Mouse (Mus musculus): Measurements from ENCODE around the gene Dhx9.
"Not testable (repeated sequence)": the region's sequence is repeated elsewhere in the genome, so short reads cannot be mapped to it uniquely, and the experiment has no call there.

Dhx9 gene

GRCm38 (mm10) chr1:153414114-153414723, 73.2 kb downstream of the Dhx9 start:
- ChIA-PET POLR2A (interaction anchor here (0.5 to 3.4 kb wide), 68 partner anchors 10 to 648 kb away, joined by 3 to 77 read pairs (median 4); partner anchors contain the start of genes Shcbp1l (in 4 of the 4), Arpc5 (in 1 of the 4), Dhx9 (in 1 of the 4) and Lamc1 (in 1 of the 4)), CTCF (interaction anchor here in 1 of 4 experiments (1.6 kb wide), 1 partner anchor 624 kb away, joined by 4 read pairs; no protein-coding TSS in a partner anchor)

GRCm38 (mm10) chr1:153413397-153414020, 74.0 kb downstream of the Dhx9 start:
- POLR2A ChIA-PET = interaction anchor here (0.5 to 3.4 kb wide), 59 partner anchors 9 to 598 kb away, joined by 3 to 77 read pairs (median 4); partner anchors contain the start of genes Shcbp1l (in 4 of the 4), Lamc1 (in 1 of the 4), Npl (in 1 of the 4) and Rnasel (in 1 of the 4)
- CTCF ChIA-PET = interaction anchor here in 1 of 4 experiments (1.6 kb wide), 1 partner anchor 624 kb away, joined by 4 read pairs; no protein-coding TSS in a partner anchor

GRCm38 (mm10) chr1:153412663-153413396, 74.6 kb downstream of the Dhx9 start:
- CTCF ChIA-PET = not testable (repeated sequence)
- POLR2A ChIA-PET = interaction anchor here in 3 of 4 experiments (0.6 to 3.2 kb wide), 5 partner anchors 11 to 321 kb away, joined by 3 to 19 read pairs (median 8); no protein-coding TSS in a partner anchor

GRCm38 (mm10) chr1:153411723-153412122, 75.7 kb downstream of the Dhx9 start:
- ChIA-PET POLR2A (no interaction called here), CTCF (no interaction called here)

- POLR2A ChIA-PET = interaction anchor here in 1 of 4 experiments (0.7 kb wide), 1 partner anchor 136 kb away, joined by 3 read pairs; no protein-coding TSS in a partner anchor
- CTCF ChIA-PET = not testable (repeated sequence)
Observed at GRCm38 (mm10) chr1:153410915-153411314, 76.5 kb downstream of the Dhx9 start.

GRCm38 (mm10) chr1:153408296-153408695, 79.2 kb downstream of the Dhx9 start:
- CTCF ChIA-PET = not testable (repeated sequence)
- POLR2A ChIA-PET = interaction anchor here in 2 of 4 experiments (0.6 to 2.3 kb wide), 10 partner anchors 11 to 420 kb away, joined by 3 to 15 read pairs (median 4); partner anchors contain the start of gene Shcbp1l (in 2 of the 2)

- CTCF ChIA-PET = not testable (repeated sequence)
- POLR2A ChIA-PET = interaction anchor here in 2 of 4 experiments (0.6 to 2.3 kb wide), 10 partner anchors 11 to 420 kb away, joined by 3 to 15 read pairs (median 4); partner anchors contain the start of gene Shcbp1l (in 2 of the 2)
Observed at GRCm38 (mm10) chr1:153407641-153408040, 79.8 kb downstream of the Dhx9 start.

Data from embryonic stem cell, embryonic (primary cell).